Mouse (Mus musculus): Measurements from ENCODE around the gene Gm1330.
"Not testable (repeated sequence)": the region's sequence is repeated elsewhere in the genome, so short reads cannot be mapped to it uniquely, and the experiment has no call there.

Gm1330 gene

GRCm38 (mm10) chr2:149003151-149003550 lies at the start of gene Gm1330:
TSS of gene Gm1330 (minus strand) at chr2:149003251.
- no peak for DNase-seq (ENCODE audit: low spot score in 2 of 2)

GRCm38 (mm10) chr2:149017137-149017536 lies 14.1 kb upstream of the Gm1330 start, which contains the start of gene Gm10750:
TSS of gene Gm10750 (minus strand) at chr2:149017237.
- DNase-seq (ENCODE audit: low spot score in 2 of 2) = not testable (repeated sequence)

- DNase-seq (ENCODE audit: low spot score in 2 of 2) = no peak
These were observed 1.8 kb upstream of the Gm1330 start for GRCm38 (mm10) chr2:149004826-149005225.

GRCm38 (mm10) chr2:148995133-148995532 lies 7.9 kb downstream of the Gm1330 start:
- DNase-seq (ENCODE audit: low spot score in 2 of 2) = no peak
